Mouse (Mus musculus) bone marrow, adult 2 months (tissue): ENCODE measurements at regions not wholly inside any gene's neighbourhood (a gene's known extent, or its start where the extent isn't known, plus 50 kb on each side); places are given as distances from the start of the nearest gene placed in this dataset.

Experiments
- H3K27ac ChIP-seq: fragments of 200-500 bp; 2 replicates; pipeline ENCODE4 v1.5.1; 2012; ENCODE audit warnings: low read depth, mild to moderate bottlenecking, control low read depth, inconsistent platforms, low read length; ENCODE audit not compliant: control insufficient read depth, poor library complexity, insufficient read depth
- H3K4me1 ChIP-seq: fragments of 200-500 bp; 2 replicates; pipeline ENCODE4 v1.6.1; 2011; ENCODE audit warnings: low read length; ENCODE audit not compliant: control insufficient read depth, insufficient read depth
- H3K4me3 ChIP-seq: fragments of 200-500 bp; replicated peaks from 2 replicates; pipeline ENCODE3; 2011; ENCODE audit warnings: mild to moderate bottlenecking, low read depth, low read length, control low read depth; ENCODE audit not compliant: control insufficient read depth
- CTCF ChIP-seq: fragments of 200-500 bp; IDR thresholded peaks from 2 replicates; pipeline ENCODE4 v1.5.1; 2011; ENCODE audit warnings: low read length, control low read depth; ENCODE audit not compliant: control insufficient read depth, insufficient read depth
- POLR2A ChIP-seq: fragments of 200-500 bp; IDR thresholded peaks from 2 replicates; pipeline ENCODE4 v1.6.1; 2011; ENCODE audit warnings: low read depth, mild to moderate bottlenecking, control low read depth, low read length, borderline replicate concordance; ENCODE audit not compliant: control insufficient read depth
- WGBS: fragments of 180-500 bp; shearing (Covaris S2); methylation state at CpG from one replicate; pipeline ENCODE4 v1.1.7; 2018; 5-methylcytosine and 5-hydroxymethylcytosine counted together

DNA sequence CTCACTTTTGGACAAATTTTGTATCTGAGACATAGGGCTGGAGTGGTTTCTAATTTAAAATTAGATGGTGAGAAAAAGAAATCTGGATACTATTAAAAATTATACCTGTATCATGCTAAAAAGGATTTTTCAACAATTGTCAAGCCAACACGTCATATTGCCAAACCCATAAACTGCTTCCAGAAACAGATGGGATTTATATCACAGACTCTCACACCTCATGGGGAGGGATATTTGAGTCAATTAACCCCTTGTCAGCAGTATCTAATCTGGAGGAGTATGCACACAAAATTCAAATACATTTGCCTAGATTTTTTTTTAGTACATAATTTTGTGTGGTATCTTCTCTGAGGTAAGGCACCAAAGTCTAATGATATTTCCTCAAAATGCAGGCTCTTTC is 138.3 kb upstream of the Adamts3 start:
- TF ChIP-seq POLR2A = no peak
- TF ChIP-seq CTCF = no peak
- Histone ChIP-seq H3K4me1 (no peaks in the 10 kb centered on the region), H3K4me3 (no peak overlapping the region), H3K27ac (no peak overlapping the region)
- WGBS = 82% methylated on average over 1 of the region's 1 CpGs

DNA sequence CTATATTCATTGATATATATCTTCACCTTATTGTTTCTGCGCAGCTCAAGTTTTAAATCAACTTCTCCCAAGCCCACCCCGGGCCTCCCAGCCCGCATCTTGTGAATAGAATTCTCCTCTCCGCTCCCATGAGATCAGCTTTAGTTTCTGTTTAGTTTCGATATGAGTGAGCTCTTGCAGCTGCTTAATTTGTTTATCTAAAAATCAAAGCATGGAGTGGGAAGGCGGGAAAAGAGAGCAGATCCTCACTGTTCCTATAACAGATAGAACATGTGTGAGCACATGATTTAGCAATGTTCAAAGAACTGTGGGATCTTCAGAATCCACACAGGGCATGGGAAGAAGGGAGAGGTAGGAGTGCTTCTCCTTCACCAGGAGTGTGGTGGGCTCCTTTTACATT is 117.6 kb upstream of the Adamts3 start:
- H3K27ac ChIP-seq = no peak overlapping the region
- no peak overlapping the region for H3K4me3 ChIP-seq
- TF ChIP-seq CTCF (no peak), POLR2A (no peak)
- WGBS = 83% methylated on average over 6 of the region's 6 CpGs
- no peaks in the 10 kb centered on the region for H3K4me1 ChIP-seq

DNA sequence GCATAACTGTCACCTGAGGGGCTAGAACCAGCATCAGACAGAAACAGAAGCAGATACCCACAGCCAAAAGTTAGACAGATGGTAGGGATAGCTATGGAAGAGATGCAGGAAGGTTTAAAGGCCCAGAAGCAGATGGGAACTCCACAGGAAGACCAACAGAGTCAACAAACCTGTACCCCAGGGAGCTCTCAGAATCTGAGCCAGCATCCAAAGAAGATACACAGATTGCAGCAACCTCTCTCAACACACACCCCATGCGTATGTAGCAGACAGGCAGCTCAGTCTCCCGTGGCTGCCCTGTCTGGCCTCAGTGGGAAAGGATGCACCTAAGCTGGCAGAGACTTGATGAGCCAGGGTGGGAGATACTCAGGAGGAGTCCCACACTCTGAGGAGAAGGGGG is 108.4 kb upstream of the Adamts3 start:
- H3K4me1 ChIP-seq = no peaks in the 10 kb centered on the region
- no peak overlapping the region for H3K4me3 ChIP-seq
- 80% methylated on average over 2 of the region's 2 CpGs for WGBS
- no peak for TF ChIP-seq POLR2A
- no peak for TF ChIP-seq CTCF
- no peak overlapping the region for H3K27ac ChIP-seq

DNA sequence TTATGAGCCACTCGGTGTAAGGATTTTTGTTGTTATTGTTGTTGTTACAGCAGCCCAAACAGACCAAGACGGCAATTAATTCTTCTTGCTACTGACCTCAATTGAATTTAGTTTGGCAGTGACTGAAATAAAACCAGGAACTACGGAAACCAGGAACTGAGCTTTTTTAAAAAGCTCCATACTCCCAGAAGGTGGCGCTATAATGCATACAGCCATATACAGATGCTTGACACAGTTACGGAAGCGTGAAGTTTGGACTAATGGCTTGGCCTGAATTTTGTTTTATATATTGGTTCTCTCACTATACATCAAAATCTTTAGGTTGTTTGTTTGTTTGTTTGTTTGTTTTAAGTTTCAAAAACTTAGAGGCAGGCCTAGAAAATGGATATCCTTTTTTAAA is 98.5 kb upstream of the Adamts3 start:
- 62% methylated on average over 6 of the region's 6 CpGs for WGBS
- TF ChIP-seq CTCF (no peak), POLR2A (no peak)
- no peaks in the 10 kb centered on the region for H3K4me1 ChIP-seq
- no peak overlapping the region for H3K27ac ChIP-seq
- no peak overlapping the region for H3K4me3 ChIP-seq

DNA sequence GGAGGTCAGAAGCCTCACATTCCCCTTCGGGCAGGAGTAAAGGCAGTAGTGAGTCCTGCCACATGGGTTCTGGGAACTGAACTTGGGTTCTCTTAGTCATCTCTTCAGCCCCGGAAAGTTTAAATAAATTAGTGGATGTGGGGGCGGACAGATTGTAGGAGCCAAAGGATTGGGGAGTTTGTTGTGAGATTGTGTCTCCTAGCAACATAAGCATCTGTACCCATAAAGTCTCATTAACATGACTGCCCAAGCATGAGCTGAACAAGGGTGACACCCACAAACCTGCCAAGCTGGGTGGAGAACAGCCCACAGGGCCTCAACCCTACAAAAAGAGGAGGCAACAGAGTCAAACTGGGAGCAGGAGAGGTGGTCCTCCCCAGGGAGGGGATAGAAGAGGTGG is 97.1 kb upstream of the Adamts3 start:
- no peaks in the 10 kb centered on the region for H3K4me1 ChIP-seq
- no peak overlapping the region for H3K4me3 ChIP-seq
- WGBS = 80% methylated on average over 3 of the region's 3 CpGs
- no peak overlapping the region for H3K27ac ChIP-seq
- TF ChIP-seq CTCF = no peak
- no peak for TF ChIP-seq POLR2A

DNA sequence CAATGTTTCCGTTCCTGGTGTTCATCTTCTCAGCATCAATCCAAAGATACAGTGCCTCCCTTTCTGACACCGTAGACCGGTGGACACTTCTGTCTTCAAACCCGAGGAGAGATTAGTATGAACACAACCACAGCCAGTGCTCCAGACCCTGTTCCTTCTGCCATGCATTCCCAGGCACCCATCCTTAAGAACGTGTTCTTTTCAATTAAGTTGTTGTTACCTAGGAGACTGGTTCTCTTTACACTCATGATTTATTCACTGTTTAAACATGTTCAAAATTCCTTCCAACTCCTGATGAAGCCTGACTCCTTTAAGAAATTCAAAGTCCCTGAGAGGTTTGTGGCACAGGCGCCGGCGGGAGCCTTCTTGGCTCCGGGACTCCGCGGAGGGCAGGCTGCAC is 69.5 kb upstream of the Adamts3 start:
- 87% methylated on average over 11 of the region's 11 CpGs for whole genome bisulfite sequencing
- no peak for TF ChIP-seq CTCF
- no peak for TF ChIP-seq POLR2A
- no peak overlapping the region for H3K27ac ChIP-seq
- no peaks in the 10 kb centered on the region for H3K4me1 ChIP-seq
- no peak overlapping the region for H3K4me3 ChIP-seq

DNA sequence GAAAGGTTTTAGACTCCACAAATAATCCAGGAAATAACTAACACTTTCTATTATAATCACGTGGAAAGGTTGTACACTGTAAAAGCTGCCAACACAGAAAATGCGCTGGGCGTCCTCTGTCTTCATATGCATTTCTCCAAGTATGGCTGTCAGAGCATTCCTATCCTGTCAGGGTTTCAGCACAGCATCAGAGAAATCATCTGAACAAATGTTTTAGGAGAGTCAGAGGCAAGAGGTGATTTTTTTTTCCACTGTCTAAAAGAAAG is 62.5 kb upstream of the Adamts3 start:
- no peaks in the 10 kb centered on the region for H3K4me1 ChIP-seq
- 82% methylated on average over 3 of the region's 3 CpGs for WGBS
- no peak overlapping the region for H3K27ac ChIP-seq
- no peak overlapping the region for H3K4me3 ChIP-seq
- no peak for TF ChIP-seq POLR2A
- TF ChIP-seq CTCF = no peak

DNA sequence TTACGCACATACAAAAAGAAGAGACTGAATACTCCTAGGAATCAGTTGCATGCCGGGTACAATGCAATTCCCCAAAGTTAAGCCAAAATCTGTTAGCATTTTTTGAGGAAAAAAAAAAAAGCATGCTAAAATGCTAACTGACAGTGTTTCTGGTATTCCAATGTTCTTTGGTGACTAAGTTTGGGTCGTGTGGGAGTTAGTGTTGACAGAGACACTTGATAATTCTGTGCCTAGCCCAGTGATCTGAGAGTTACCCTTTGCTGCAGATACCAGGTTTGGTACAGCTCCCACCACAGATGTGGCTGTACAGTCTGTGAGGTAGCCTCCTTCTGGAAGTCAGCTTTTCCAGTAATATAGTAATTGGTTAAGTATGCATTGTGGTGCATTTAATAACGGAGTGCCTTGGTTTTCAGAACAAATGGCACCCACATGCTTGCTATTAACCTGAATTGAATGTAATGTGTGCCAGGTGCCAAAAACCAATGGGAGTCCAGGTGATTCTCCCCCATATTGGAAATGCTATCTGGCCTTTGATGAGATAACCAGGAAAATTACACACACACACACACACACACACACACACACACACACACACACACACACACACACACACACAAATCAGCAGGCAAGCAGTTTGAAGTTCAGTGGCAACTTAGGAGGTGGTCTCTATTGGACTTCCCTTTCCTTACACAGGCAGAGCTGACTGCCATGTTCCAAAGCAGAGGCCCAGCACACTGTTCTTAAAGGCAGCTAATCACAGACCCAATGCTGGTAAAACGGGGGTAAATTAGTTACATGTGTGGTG is 61.9 kb upstream of the Adamts3 start:
- Histone ChIP-seq H3K4me3 (no peak overlapping the region), H3K27ac (no peak overlapping the region), H3K4me1 (no peaks in the 10 kb centered on the region)
- 74% methylated on average over 5 of the region's 5 CpGs for WGBS
- TF ChIP-seq POLR2A (no peak), CTCF (no peak)

DNA sequence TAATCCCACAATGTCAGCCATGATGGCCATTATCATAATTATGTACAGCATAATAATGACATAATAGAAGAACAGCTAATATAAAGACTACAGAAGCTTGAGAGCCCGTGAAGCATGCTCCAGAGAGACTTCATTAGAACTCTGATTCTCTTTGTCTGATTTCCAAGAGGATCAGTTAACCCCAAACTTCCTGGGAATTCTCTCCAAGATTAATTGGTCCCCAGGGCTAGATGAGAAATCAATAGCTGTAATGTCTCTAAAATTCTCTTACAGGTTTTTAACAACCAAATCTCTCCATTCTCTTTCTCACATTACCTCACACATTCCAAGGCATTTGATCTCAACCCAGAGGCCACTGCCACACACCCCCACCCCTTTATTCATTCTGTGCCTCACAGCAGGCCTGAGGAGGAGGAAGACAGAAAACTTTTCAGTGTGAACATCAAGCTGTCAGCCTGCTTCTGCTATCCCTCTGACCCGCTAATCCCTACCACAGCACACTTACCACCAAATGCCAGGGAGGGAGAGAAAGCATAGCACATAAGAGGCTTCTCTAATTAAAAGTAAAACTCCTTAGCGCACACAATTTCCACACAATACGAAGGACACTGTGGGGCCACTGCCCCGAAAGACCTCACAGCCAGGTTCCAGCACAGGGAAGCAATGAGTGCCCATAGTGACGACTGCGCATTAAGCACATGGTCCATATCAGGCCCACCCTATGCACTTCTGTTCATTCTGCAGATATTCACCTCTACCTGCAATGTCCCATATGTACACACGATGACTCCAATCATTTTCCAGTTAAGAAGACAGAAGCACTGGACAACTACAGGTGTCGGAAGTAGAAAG is 60.4 kb upstream of the Adamts3 start:
- no peaks in the 10 kb centered on the region for H3K4me1 ChIP-seq
- no peak overlapping the region for H3K4me3 ChIP-seq
- WGBS = 85% methylated on average over 9 of the region's 9 CpGs
- TF ChIP-seq POLR2A = no peak
- TF ChIP-seq CTCF = no peak
- H3K27ac ChIP-seq = no peak overlapping the region
